Mouse (Mus musculus) urinary bladder, postnatal 14 days (tissue): ENCODE measurements at regions not wholly inside any gene's neighbourhood (a gene's known extent, or its start where the extent isn't known, plus 50 kb on each side); places are given as distances from the start of the nearest gene placed in this dataset.

ENCODE experiments used
- DNase-seq: peaks from one replicate; pipeline ENCODE4 v3.0.0; 2021; ENCODE audit warnings: low spot score

DNA sequence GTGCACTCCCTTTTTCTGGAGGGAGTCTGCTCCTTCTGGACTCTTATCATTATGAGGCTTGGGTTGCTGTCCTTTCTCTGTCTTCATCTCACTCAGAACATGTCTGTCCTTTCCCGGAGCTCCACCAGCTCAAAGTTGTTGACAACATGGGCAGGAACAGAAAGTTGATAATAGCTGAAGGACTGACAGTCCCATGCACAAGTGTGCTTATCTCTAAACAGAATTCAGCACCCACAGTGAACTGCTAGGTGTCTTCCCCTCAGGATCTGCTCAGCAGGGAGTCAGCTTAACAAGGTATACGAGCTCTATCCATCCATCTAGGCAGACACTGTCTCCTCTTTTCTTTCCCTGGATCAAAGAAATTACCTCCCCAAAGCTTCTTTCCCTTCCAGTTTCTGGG is 89.2 kb upstream of the Rab11fip2 start:
- no peak for DNase-seq

DNA sequence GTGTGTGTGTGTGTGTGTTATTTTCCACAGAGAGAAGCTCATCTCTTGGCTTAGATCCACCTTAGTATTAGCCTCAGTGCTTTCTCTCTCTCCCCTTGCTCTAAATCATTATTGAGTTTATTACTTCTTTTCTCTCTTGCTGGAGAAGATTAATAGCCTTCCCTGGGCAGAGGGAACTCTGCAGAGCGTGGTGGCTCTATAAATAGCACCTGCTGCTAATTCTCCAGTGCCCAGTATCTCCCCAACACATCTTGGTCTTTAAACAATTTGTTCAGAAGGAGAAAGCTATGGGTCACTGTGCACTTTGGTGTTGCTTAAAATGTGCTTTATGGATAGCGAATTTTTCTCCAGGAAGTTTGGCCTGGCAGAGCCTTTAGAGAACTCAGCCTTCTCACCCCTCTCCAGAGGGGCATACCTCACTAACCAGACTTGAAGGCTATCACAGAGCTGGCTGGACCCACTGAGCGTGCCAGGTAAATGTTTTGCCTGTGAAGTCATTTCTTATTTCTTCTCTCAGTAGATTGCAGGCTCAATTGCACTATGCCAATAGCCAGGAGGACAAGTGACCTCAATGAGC is 86.8 kb upstream of the Rab11fip2 start:
- no peak for DNase-seq

DNA sequence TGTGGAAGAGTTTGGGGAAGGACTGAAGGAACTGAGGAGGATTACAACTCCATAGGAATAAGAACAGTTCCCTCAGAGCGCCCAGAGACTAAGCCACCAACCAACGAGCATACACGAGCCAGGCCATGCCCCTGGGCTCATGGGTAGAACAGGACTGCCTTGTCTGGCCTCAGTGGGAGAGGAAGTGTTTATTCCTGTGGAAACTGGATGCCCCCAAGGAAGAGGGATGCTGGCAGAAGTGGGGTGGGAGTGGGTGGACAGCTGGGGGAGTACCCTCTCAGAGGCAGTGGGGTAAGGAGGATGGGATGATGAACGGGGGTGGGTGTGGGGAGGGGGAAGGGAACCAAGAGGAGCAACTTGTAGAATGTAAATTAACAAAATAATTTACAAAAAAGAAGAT is 86.3 kb upstream of the Rab11fip2 start:
- no peak for DNase-seq

DNA sequence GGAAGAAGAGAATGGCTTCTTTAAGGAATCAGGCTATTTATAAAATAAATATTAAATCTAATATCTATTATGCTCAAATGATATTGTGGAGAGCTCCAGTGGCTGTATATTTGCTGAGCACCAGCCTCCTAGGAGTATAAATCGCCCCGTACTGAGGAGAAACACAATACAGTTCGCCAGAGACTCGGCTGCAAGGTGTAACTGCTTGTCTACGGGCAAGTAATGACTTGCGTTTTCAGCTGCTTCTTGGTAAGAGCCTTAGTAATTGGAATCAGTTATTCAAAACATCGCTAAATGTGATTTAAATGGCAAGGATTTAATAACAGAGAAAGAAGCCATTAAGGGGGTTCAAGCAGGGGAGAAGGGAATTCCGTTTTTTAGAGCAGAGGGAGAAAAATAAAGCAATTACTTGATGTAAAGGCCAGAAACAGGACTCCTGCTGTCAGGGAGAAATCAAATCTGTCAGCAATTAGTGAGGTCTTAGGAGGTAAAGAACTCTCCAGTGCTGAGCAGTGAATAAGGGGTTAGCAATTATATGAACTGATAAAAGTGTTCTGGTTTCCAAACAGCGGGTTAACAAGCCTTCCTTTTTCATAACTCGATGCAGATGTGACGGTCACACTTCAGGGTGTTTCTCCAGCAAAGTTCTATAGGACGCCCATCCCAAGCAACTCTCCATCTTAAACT is 72.3 kb upstream of the Rab11fip2 start:
- DNase-seq = peak; percentile 4

DNA sequence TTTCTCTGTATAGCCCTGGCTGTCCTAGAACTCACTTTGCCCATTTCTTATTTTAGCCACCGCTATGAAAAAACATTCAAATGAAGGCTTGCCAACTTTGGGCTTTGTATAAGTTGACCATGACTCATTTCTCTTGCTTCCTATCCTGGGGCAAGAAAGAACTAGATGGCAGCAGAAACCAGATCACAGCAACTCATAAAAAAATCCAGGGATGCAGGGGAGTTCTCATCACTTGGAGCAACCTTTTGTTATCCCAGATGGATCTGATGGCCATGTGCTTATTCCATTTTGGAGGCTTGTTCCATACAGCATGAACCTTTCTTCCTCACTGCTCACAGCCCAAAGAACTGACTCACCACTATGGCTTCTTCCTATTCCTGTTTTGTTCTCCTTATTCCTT is 52.1 kb upstream of the Rab11fip2 start:
- no peak for DNase-seq
